In genomic region chr12:66339169-66339568, GRCm38 (mm10) we compare ENCODE assay signal across 36 mouse cellular contexts. TPM values are rescaled to one million over a fixed set of nuclear protein-coding genes. Genes with fewer than 3 reads are reported as not detected.
A peak's percentile ranks its signal among the peaks of the same experiment; 100 is the strongest.
DNase-seq lines count a peak whose midpoint lies in the region; ATAC-seq lines count a peak whose summit lies in the region.
"Had no signal": no experiment of that assay in that cellular context is flagged by ENCODE, and none has a peak within 500 bp of the region (broad histone marks: within the 10 kb centered on the region; RNA-seq: fewer than 3 reads in every experiment).

No protein-coding gene starts in this region.

- no peak for DNase-seq in forebrain, embryonic 11.5 days (ENCODE audit: low spot score)
- DNase-seq in midbrain, embryonic 11.5 days (ENCODE audit: low spot score, missing footprints), result no peak
- DNase-seq in embryo, embryonic 11 days, result peak; percentile 17
- DNase-seq in lung, postnatal 25 days (ENCODE audit: low spot score), result no peak
- DNase-seq in layer of hippocampus, adult 11-12 months (ENCODE audit: low spot score), result no peak
- DNase-seq in spleen, postnatal 4 days (ENCODE audit: low spot score in 2 of 2), result no peak
- DNase-seq: adrenal gland, postnatal 14 days; cerebellum, adult 11-12 months; cerebellum, adult 9-11 months; gastrocnemius, adult 2 months; gastrocnemius, postnatal 36 days; heart, adult 18-20 months; heart, postnatal 36 days; kidney, adult 18-20 months; kidney, postnatal 25 days; liver, embryonic 13.5 days; lung, adult 18-20 months; right cerebral cortex, postnatal 4 days; thymus, adult 2 months; thymus, postnatal 36 days had no signal

- ATAC-seq in forebrain, embryonic 11.5 days (replicated peaks; ENCODE audit: low FRiP score), result peak; percentile 51; the same call in 1 of the 2 replicates
- no peak for ATAC-seq in forebrain, embryonic 15.5 days (replicated peaks)
- ATAC-seq in midbrain, embryonic 11.5 days (ENCODE audit: low FRiP score), result peak; percentile 52
- no peak for ATAC-seq in midbrain, embryonic 16.5 days
- ATAC-seq: hindbrain, embryonic 16.5 days; lung, postnatal 0 days had no signal

- no peak overlapping the region for H3K4me2 ChIP-seq in forebrain, embryonic 11.5 days (ENCODE audit: low read depth, low read length, severe bottlenecking)
- no peak overlapping the region for H3K4me2 ChIP-seq in forebrain, embryonic 15.5 days (replicated peaks)
- H3K4me2 ChIP-seq in midbrain, embryonic 11.5 days, result no peak overlapping the region
- no peak overlapping the region for H3K4me2 ChIP-seq in midbrain, embryonic 16.5 days (ENCODE audit: low read length)
- H3K4me2 ChIP-seq: embryonic facial prominence, embryonic 12.5 days; heart, embryonic 11.5 days; kidney, embryonic 15.5 days; liver, embryonic 13.5 days; neural tube, embryonic 15.5 days had no signal

- no peak overlapping the region for H3K9ac ChIP-seq in forebrain, embryonic 11.5 days (ENCODE audit: low read length)
- no peak overlapping the region for H3K9ac ChIP-seq in forebrain, embryonic 15.5 days (replicated peaks)
- no peak overlapping the region for H3K9ac ChIP-seq in midbrain, embryonic 11.5 days (ENCODE audit: low read length)
- H3K9ac ChIP-seq in midbrain, embryonic 16.5 days (ENCODE audit: low read depth, low read length), result no peak overlapping the region
- H3K9ac ChIP-seq: embryonic facial prominence, embryonic 12.5 days; kidney, embryonic 15.5 days; liver, embryonic 13.5 days; neural tube, embryonic 15.5 days had no signal

- H3K9me3 ChIP-seq in forebrain, embryonic 11.5 days (ENCODE audit: control insufficient read depth, low read length), result no peaks in the 10 kb centered on the region
- no peaks in the 10 kb centered on the region for H3K9me3 ChIP-seq in forebrain, embryonic 15.5 days
- no peaks in the 10 kb centered on the region for H3K9me3 ChIP-seq in midbrain, embryonic 11.5 days (ENCODE audit: control insufficient read depth, low read length)
- H3K9me3 ChIP-seq in midbrain, embryonic 16.5 days (replicated peaks; ENCODE audit: control insufficient read depth, low read length, poor library complexity, severe bottlenecking), result no peaks in the 10 kb centered on the region
- H3K9me3 ChIP-seq: embryonic facial prominence, embryonic 12.5 days; forebrain, embryonic 10.5 days; kidney, embryonic 15.5 days; liver, embryonic 13.5 days; neural tube, embryonic 15.5 days had no signal

- no peaks in the 10 kb centered on the region for H3K4me1 ChIP-seq in forebrain, embryonic 11.5 days (replicated peaks; ENCODE audit: control insufficient read depth, insufficient read depth, low read length)
- H3K4me1 ChIP-seq in forebrain, embryonic 15.5 days, result no peaks in the 10 kb centered on the region
- H3K4me1 ChIP-seq in midbrain, embryonic 11.5 days (ENCODE audit: control insufficient read depth, insufficient read depth, low read length), result no peaks in the 10 kb centered on the region
- no peaks in the 10 kb centered on the region for H3K4me1 ChIP-seq in midbrain, embryonic 16.5 days (ENCODE audit: control insufficient read depth, insufficient read depth, low read length)
- H3K4me1 ChIP-seq: embryonic facial prominence, embryonic 12.5 days; kidney, embryonic 15.5 days; liver, embryonic 13.5 days; neural tube, embryonic 15.5 days had no signal

- no peak overlapping the region for H3K4me3 ChIP-seq in forebrain, embryonic 11.5 days (ENCODE audit: low read depth, low read length)
- H3K4me3 ChIP-seq in forebrain, embryonic 15.5 days, result no peak overlapping the region
- no peak overlapping the region for H3K4me3 ChIP-seq in midbrain, embryonic 11.5 days (ENCODE audit: low read depth, low read length)
- no peak overlapping the region for H3K4me3 ChIP-seq in midbrain, embryonic 16.5 days (ENCODE audit: low read depth, low read length)
- H3K4me3 ChIP-seq: embryonic facial prominence, embryonic 12.5 days; forebrain, embryonic 10.5 days; gastrocnemius, adult 2 months; kidney, embryonic 15.5 days; liver, embryonic 13.5 days; neural tube, embryonic 15.5 days had no signal

- H3K36me3 ChIP-seq in forebrain, embryonic 11.5 days (ENCODE audit: control insufficient read depth, insufficient read depth, low read length), result no peaks in the 10 kb centered on the region
- no peaks in the 10 kb centered on the region for H3K36me3 ChIP-seq in forebrain, embryonic 15.5 days
- H3K36me3 ChIP-seq in midbrain, embryonic 11.5 days (ENCODE audit: control insufficient read depth, insufficient read depth, low read length), result no peaks in the 10 kb centered on the region
- H3K36me3 ChIP-seq in midbrain, embryonic 16.5 days (ENCODE audit: control insufficient read depth, insufficient read depth, low read length), result no peaks in the 10 kb centered on the region
- H3K36me3 ChIP-seq: embryonic facial prominence, embryonic 12.5 days; forebrain, embryonic 10.5 days; kidney, embryonic 15.5 days; liver, embryonic 13.5 days; neural tube, embryonic 15.5 days had no signal

- no peak overlapping the region for H3K27ac ChIP-seq in forebrain, embryonic 11.5 days (ENCODE audit: low read depth, low read length)
- no peak overlapping the region for H3K27ac ChIP-seq in forebrain, embryonic 15.5 days (replicated peaks)
- H3K27ac ChIP-seq in midbrain, embryonic 11.5 days (ENCODE audit: low read depth, low read length), result no peak overlapping the region
- H3K27ac ChIP-seq in midbrain, embryonic 16.5 days (ENCODE audit: low read length), result no peak overlapping the region
- H3K27ac ChIP-seq: embryonic facial prominence, embryonic 12.5 days; forebrain, embryonic 10.5 days; gastrocnemius, adult 2 months; kidney, embryonic 15.5 days; liver, embryonic 13.5 days; macrophage; neural tube, embryonic 15.5 days had no signal

- no peaks in the 10 kb centered on the region for H3K27me3 ChIP-seq in forebrain, embryonic 11.5 days (ENCODE audit: control insufficient read depth, insufficient read depth, low read length)
- no peaks in the 10 kb centered on the region for H3K27me3 ChIP-seq in forebrain, embryonic 15.5 days
- H3K27me3 ChIP-seq in midbrain, embryonic 11.5 days (ENCODE audit: control insufficient read depth, insufficient read depth, low read length), result no peaks in the 10 kb centered on the region
- no peaks in the 10 kb centered on the region for H3K27me3 ChIP-seq in midbrain, embryonic 16.5 days (ENCODE audit: control insufficient read depth, insufficient read depth, low read depth, low read length)
- H3K27me3 ChIP-seq: CH12.LX; embryonic facial prominence, embryonic 12.5 days; kidney, embryonic 15.5 days; liver, embryonic 13.5 days; neural tube, embryonic 15.5 days had no signal

RNA-seq across cellular contexts. Expression of gene Rpl10l, which starts 55.0 kb away (rescaled TPM):
- polyA plus RNA-seq in forebrain, embryonic 11.5 days (2014; fragmentation: Nextera tagmentation; extraction: Ambion mirVana), result not detected in 2 replicates
- polyA plus RNA-seq in forebrain, embryonic 15.5 days (2015; fragmentation: Nextera tagmentation; extraction: Ambion mirVana), result not detected in 2 replicates
- not detected in 2 replicates for polyA plus RNA-seq in midbrain, embryonic 11.5 days (2014; fragmentation: Nextera tagmentation; extraction: Ambion mirVana)
- polyA plus RNA-seq in midbrain, embryonic 16.5 days (2015; fragmentation: Nextera tagmentation; extraction: Ambion mirVana), result not detected in 2 replicates
- polyA plus RNA-seq: C2C12; embryonic facial prominence, embryonic 12.5 days; forebrain, embryonic 10.5 days; heart, embryonic 11.5 days; heart, embryonic 16.5 days; hindbrain, embryonic 16.5 days; intestine, embryonic 14.5 days; kidney, embryonic 15.5 days; limb, embryonic 14.5 days; liver, embryonic 13.5 days; lung, postnatal 0 days; macrophage; neural tube, embryonic 15.5 days; spleen, adult 2 months; thymus, adult 2 months had no signal

Comparison
In these comparisons a context has a peak if more than half of its experiments do, and no peak if none do; other contexts are left out.
1. ATAC-seq: peak in forebrain, embryonic 11.5 days (single experiment) and midbrain, embryonic 11.5 days (single experiment); none in forebrain, embryonic 15.5 days (single experiment) and midbrain, embryonic 16.5 days (single experiment).